Mouse (Mus musculus): Measurements from ENCODE around the gene Vmn1r174. TPM values are rescaled to one million over a fixed set of nuclear protein-coding genes. Genes with fewer than 3 reads are reported as not detected.
"Not testable (repeated sequence)": the region's sequence is repeated elsewhere in the genome, so short reads cannot be mapped to it uniquely, and the experiment has no call there.

Vmn1r174 gene
- 0.56 TPM in 1 of 2 replicates, not detected in the other for polyA plus RNA-seq (2012; ENCODE audit: insufficient read depth, low replicate concordance)

DNA sequence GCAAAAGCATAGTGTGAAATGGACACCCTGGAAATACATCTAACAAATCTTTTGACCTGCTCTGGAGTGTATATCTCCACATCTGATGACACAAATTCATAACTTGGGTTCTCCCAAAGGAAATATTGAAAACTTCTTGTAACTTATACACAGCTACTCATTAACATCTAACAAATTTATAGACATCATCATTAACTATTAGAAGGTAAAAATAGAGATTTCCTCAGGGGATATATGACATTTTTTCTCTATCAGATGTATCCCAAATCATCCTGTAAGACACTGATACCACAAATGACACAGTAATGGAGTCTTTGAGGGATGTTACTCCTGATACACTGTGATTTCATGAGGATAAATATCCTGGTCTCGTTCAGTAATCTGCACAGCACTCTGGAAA lies at the start of gene Vmn1r174:
TSS of gene Vmn1r174 (plus strand) at position 301 of the 400 bp plus-strand sequence.
- not testable (repeated sequence) for H3K9me3 ChIP-seq; H3K4me3 ChIP-seq (replicated peaks); H3K36me3 ChIP-seq (replicated peaks; ENCODE audit: low read length); H3K27me3 ChIP-seq (replicated peaks); H3K4me1 ChIP-seq

GRCm38 (mm10) chr7:23784526-23784925 lies 32.5 kb downstream of the Vmn1r174 start:
- no peaks in the 10 kb centered on the region for H3K36me3 ChIP-seq (replicated peaks; ENCODE audit: low read length)
- H3K4me3 ChIP-seq (replicated peaks), result no peak overlapping the region
- TF ChIP-seq FLI1 (IDR thresholded peaks at IDR 0.05; ENCODE audit: low read length) (no peak), GATA1 (IDR thresholded peaks at IDR 0.05; ENCODE audit: borderline replicate concordance, low read length) (no peak)
- H3K27me3 ChIP-seq (replicated peaks), result no peaks in the 10 kb centered on the region
- peaks cover 26% of the 10 kb centered on the region for H3K9me3 ChIP-seq
- no peaks in the 10 kb centered on the region for H3K4me1 ChIP-seq

- H3K4me3 ChIP-seq (replicated peaks); H3K4me1 ChIP-seq; H3K9me3 ChIP-seq; H3K27me3 ChIP-seq (replicated peaks); H3K36me3 ChIP-seq (replicated peaks; ENCODE audit: low read length): not testable (repeated sequence)
Measured at GRCm38 (mm10) chr7:23810543-23810942, 58.5 kb downstream of the Vmn1r174 start, which contains the start of gene Vmn1r175. Gene Vmn1r175 (minus strand): TSS chr7:23810643.

Other genes starting within 250 kb of the Vmn1r174 start
- gene Vmn1r167, start 245.1 kb upstream of the Vmn1r174 start, polyA plus RNA-seq (2012; ENCODE audit: insufficient read depth, low replicate concordance), result 0.62 TPM in 1 of 2 replicates, not detected in the other
- gene Vmn1r168, start 212.5 kb upstream of the Vmn1r174 start, polyA plus RNA-seq (2012; ENCODE audit: insufficient read depth, low replicate concordance), result not detected in 2 replicates
- gene Vmn1r169, start 176.7 kb upstream of the Vmn1r174 start, polyA plus RNA-seq (2012; ENCODE audit: insufficient read depth, low replicate concordance), result not detected in 2 replicates
- gene Vmn1r170, start 146.1 kb upstream of the Vmn1r174 start, polyA plus RNA-seq (2012; ENCODE audit: insufficient read depth, low replicate concordance), result not detected in 2 replicates
- gene Vmn1r171, start 121.5 kb upstream of the Vmn1r174 start, polyA plus RNA-seq (2012; ENCODE audit: insufficient read depth, low replicate concordance), result not detected in 2 replicates
- not detected in 2 replicates for gene Vmn1r172, start 94.0 kb upstream of the Vmn1r174 start, polyA plus RNA-seq (2012; ENCODE audit: insufficient read depth, low replicate concordance)
- 0.04 TPM in 1 of 2 replicates, not detected in the other for gene Vmn1r173, start 51.6 kb upstream of the Vmn1r174 start, polyA plus RNA-seq (2012; ENCODE audit: insufficient read depth, low replicate concordance)
- not detected in 2 replicates for gene Vmn1r175, start 58.4 kb downstream of the Vmn1r174 start, polyA plus RNA-seq (2012; ENCODE audit: insufficient read depth, low replicate concordance)
- gene Vmn1r176, start 85.1 kb downstream of the Vmn1r174 start, polyA plus RNA-seq (2012; ENCODE audit: insufficient read depth, low replicate concordance), result not detected in 2 replicates
- gene Vmn1r177, start 114.2 kb downstream of the Vmn1r174 start, polyA plus RNA-seq (2012; ENCODE audit: insufficient read depth, low replicate concordance), result not detected in 2 replicates
- 0.34 TPM in 1 of 2 replicates, not detected in the other for gene Vmn1r178, start 139.7 kb downstream of the Vmn1r174 start, polyA plus RNA-seq (2012; ENCODE audit: insufficient read depth, low replicate concordance)
- not detected in 2 replicates for gene Vmn1r179, start 174.7 kb downstream of the Vmn1r174 start, polyA plus RNA-seq (2012; ENCODE audit: insufficient read depth, low replicate concordance)
- not detected in 2 replicates for gene Vmn1r180, start 198.4 kb downstream of the Vmn1r174 start, polyA plus RNA-seq (2012; ENCODE audit: insufficient read depth, low replicate concordance)
- not detected in 2 replicates for gene Vmn1r181, start 222.3 kb downstream of the Vmn1r174 start, polyA plus RNA-seq (2012; ENCODE audit: insufficient read depth, low replicate concordance)
- gene V1rd19, start 249.4 kb downstream of the Vmn1r174 start, polyA plus RNA-seq (2012; ENCODE audit: insufficient read depth, low replicate concordance), result not detected in 2 replicates

Measured in megakaryocyte, embryonic 14.5 days (primary cell).